Mouse (Mus musculus) liver, adult 2 months (tissue): ENCODE results near the gene Map4k2.

Experiments used
- CTCF ChIP-seq: fragments of 200-500 bp; IDR thresholded peaks from 2 replicates; pipeline ENCODE4 v1.5.1; 2011; ENCODE audit warnings: low read depth, low read length, control low read depth
- POLR2A ChIP-seq: fragments of 200-500 bp; IDR thresholded peaks from 2 replicates; pipeline ENCODE4 v1.6.1; 2011; ENCODE audit warnings: low read length, control low read depth; ENCODE audit not compliant: insufficient read depth; ENCODE audit errors: extremely low read depth

- TF ChIP-seq POLR2A (no peak), CTCF (peak; percentile 25; the same call in 1 of the 2 replicates)
These were observed 51.9 kb downstream of the Map4k2 start for GRCm38 (mm10) chr19:6392743-6393393.
